Mouse (Mus musculus): ENCODE measurements at regions not wholly inside any gene's neighbourhood (a gene's known extent, or its start where the extent isn't known, plus 50 kb on each side); places are given as distances from the start of the nearest gene placed in this dataset.

DNA sequence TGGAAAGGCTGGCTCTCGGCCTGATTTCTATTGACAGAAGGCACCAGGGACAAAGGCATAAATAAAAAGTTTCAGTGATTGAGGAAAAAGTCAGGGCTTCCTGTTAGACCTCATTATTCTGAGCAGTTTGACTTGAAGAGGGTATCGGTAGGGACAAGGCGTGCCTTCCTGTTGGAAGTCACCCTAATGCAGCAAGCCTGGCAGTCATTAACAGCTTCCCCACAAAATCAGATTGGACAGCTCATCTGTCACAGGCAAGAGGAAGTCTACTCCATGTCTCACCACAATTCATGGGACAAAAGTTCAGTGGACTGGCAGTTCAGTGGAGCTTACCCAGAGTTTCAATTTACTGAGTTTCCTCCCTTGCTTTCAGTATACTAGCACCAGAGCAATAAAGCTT is 715.5 kb downstream of the Fam181b start:
- DNase-seq (ENCODE audit: low read depth), result no peak

DNA sequence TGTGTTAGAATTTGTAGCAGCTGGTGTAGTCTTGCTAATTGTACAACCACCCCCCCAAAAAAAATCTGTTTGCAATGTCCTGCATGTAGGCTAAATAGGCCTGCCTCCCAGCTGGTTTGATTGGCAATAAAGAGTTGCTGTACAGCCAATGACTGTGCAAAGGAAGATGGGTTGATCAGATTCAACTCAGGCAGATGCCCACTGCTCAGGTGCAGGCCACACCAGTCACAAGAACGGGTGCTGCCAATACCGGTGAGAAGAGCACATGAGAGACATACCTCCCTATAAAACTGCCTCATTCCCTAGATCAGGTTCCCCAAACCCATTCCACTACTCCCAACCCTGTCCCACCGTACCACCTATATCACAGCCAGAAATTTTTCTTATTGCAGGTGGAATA is 756.0 kb downstream of the Fam181b start:
- DNase-seq (ENCODE audit: low read depth), result no peak

DNA sequence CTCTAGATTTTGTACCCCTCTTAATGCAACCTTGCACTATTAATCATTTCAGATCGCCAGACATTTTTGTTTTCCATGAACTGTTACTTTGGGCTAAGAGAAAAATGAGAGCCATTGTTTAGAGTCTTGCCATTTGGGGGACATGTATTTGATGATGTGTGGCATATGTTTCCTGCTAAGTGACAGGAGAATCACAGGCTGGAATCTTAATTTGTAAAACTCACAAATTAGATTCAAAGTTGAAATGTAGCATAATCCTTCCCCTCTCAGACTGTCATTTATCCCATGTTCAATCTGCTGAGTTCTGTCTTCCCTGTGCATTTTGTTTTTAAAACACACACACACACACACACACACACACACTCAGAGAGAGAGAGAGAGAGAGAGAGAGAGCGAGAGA is 756.5 kb downstream of the Fam181b start:
- no peak for DNase-seq (ENCODE audit: low read depth)

DNA sequence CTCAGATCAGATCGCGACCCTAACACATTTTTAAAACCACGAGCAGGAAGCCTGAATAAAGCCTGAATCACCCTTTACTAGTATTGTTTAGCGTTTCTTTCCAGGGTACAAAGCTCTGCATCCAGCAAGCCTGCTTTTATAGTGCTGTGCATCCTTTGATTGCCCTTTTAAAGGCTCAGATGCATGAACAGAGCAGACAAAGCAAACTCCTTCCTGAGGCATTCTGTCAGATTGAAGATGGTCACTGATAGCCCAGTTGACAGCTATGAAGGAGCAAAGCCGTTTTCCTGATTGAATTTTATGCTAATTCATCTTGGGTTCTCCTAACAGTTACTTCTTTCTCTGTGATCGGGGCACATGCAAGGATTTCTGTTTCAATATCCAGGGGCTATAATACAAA is 775.4 kb downstream of the Fam181b start:
- DNase-seq (ENCODE audit: low read depth), result no peak

DNA sequence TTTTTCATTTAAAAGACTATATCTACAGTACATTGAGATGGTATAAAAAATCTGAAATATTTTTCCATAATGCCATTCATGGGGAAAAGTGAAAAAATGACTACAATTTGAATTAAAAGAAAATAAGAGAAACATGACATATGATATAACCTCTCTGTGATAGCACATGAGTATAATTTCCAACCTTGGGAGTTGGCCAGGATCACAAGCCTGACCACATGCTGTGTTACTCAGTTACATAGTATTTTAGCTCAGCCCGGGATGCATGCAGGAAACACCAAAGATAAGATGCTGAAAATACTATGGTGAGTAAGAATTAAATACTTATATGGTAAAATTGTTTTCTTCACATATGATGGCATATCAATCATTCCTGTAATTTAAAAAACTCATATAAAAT is 814.0 kb downstream of the Fam181b start:
- no peak for DNase-seq (ENCODE audit: low read depth)

DNA sequence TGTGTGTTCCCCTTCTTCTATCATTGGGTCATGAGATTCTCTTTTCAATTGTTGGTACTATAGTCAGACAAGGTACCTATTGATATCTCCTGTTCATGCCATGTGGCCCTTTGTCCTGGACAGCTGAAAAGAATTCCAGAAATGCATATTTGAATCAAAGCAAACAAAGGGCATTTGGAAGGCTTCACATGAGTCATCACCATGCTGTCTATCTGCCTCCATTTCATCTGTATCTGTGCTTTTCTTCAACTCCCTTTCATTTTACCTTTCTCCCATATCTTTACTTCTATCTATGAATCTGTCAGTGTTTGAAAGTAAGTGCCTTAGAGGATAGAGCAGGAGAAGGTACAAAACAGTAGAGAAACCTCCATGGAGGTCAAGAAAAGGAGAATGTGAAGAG is 817.3 kb downstream of the Fam181b start:
- DNase-seq (ENCODE audit: low read depth), result no peak

DNA sequence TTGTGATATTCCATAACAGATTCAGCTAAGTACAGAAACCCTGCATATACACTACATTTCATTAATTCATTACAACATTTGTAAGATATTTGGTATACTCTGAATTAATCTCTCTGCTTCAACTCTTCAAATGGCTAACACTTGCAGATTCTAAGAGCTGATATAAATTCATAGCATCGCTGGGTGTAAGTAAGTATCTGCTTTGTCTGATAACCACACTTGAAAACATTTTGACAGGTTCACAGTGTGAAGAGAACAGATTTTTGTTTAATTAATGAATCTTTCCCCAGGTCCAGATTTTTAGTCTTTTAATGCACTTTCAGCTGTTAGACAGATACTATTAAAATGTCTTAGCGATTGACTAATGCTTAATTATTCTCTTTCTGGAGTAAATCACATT is 823.1 kb downstream of the Fam181b start:
- DNase-seq (ENCODE audit: low read depth), result no peak

DNA sequence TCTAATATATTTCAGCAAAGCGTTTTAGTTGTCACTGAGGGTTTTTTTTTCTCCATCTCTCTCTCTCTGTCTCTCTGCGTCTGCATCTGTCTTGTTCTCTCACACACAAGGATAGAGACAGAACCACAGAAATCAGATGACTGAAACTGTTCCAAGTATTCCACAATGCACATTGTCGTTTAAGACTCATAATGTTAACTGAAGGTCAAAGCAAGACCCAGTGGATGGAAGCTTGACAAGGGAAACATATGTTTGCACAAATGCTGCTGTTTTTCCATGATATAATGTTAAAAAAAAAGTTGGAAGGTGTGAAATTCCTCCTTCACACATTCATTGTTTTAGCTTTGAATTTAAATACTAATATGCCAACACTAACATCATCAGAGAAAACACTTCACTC is 857.3 kb downstream of the Fam181b start:
- no peak for DNase-seq (ENCODE audit: low read depth)

DNA sequence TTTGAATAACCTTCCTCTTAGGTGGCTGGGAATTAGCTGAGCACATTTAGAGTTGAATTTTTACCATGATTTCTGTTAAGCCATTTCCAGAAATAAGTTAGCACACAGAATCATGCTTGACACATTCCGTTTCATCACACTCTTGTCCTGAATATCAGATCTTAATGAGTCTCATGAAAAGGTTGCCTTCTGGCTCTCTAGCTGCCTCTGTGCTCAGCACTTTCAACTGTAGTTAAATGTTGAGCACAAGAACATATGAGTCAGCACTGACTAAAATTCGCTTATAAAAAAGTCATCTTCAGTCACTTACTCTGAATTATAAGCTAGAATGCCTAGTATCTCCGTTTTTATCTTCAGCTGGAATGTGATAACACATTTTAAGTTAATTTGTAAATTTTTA is 902.4 kb downstream of the Fam181b start:
- no peak for DNase-seq (ENCODE audit: low read depth)

DNA sequence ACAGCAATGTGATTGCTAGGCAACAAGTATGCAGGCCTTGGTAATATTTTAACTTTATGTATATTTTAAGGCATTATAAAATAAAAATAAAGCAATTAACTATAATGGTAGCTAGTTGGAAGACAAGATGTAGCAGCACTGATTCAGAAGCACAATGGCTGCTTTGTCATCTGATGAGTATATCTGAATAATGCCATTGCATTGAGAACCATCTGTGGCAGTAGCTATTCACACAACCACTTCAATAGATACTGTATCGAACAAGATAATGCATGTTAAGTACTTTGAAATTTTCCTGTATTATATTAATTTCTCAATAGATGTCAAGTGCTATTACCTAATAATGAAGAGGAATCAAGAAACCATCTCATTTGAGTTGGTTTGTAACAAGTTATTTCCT is 923.1 kb downstream of the Fam181b start:
- no peak for DNase-seq (ENCODE audit: low read depth)

DNA sequence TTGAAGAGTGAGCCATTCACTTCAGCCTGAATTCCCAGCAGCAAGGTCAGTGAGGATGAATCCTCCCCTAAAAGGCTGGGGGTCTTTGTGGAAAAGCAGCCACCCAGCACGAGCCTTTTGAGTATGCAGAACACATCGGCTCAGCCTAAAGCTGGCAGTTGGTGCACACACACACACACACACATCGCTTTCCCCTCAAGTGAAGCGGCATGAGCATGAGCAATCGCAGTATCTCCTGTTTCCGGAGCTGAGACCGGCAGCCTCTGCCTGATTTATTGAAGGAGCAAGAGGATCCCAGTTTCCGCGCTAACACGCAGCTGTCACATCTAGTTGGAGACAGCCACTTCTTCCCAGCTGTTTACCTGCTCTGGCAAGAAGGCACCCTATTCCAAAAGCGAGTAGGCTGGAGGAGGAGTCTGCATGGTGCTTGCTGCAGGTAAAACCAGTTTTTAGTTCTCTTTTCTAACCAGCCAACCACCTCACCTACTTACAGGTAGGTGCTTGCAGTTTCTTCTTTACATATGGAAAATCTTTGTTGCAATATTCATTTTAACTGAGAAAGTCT is 962.9 kb downstream of the Fam181b start:
- no peak for DNase-seq (ENCODE audit: low read depth)

DNA sequence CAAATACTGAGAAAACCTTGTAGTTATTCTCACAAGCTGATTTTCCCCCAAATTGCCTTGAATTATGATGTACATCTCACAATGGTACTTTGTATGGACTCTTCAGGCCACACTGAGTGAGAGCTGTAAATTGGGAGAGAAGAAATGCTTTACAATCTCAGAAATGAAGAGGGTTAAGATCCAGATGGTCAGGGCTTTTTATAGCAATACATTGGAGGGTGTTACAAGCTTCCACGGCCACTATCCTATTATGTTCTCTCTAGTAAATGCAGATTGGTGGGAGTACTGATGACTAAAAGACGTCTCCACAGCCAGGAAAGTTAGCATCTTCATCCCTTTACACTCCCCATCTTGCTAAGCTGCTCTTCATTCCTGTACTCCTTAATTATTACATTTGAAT is 965.8 kb downstream of the Fam181b start:
- no peak for DNase-seq (ENCODE audit: low read depth)

DNA sequence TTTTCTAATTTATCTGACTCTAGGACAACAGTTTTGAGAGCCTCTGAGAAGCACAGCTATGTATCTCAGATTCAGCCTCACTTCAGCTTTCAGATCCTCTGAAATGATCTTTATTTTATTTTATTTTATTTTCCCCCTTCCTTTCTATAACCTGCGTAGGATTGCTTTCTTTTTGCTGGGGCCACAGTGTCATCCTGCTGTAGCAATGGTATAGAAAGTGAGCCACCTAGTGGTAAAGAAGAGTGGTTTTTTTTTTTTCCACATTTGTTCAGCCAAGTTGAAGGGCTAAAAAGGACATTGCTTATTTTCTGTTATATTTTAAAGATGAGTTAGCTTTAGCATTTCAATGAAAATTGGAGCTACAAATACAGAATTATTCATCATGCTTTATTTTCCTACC is 966.4 kb downstream of the Fam181b start:
- peak; percentile 37 for DNase-seq (ENCODE audit: low read depth)

DNA sequence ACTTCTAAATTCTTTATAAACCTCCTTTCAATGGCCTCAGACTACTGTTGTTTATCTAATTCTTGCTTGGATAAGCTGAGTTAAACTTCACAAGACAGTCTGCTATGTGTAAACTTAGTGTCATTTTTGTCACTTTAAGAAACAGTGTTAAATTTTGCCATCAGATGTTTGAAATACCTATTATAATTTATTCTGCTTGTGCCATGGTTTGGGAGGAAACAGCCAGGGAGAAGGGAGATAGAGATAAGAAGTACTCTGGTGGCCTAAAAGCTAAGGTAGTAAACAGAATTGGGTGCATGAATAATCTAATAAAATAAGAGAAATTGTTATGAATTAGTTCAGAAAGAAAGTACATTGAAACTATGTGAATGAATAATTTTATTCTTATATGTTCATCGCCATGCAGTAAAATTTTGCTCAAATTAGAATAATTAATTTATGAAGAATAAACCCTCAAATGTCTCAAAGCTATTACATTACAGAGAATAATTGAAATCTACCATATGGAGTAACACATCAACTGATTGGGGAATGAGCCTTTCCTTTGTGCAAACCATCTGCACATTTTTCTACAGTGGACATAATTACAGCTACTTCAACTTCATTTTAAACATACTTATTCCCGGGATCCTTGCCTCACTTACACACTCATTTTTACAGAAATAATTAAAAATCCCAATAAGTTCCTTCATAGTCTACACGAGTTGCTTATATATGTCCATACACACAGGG is 982.3 kb downstream of the Fam181b start:
- DNase-seq (ENCODE audit: low read depth), result no peak
